Mouse (Mus musculus) thymus, adult 2 months (tissue): ENCODE measurements around the gene Heg1.

Experiments
- CTCF ChIP-seq: fragments of 200-500 bp; IDR thresholded peaks from 2 replicates; pipeline ENCODE4 v1.5.1; 2012; ENCODE audit warnings: mild to moderate bottlenecking, control low read depth, low read length, moderate library complexity, borderline replicate concordance; ENCODE audit not compliant: control insufficient read depth, poor library complexity, insufficient read depth; ENCODE audit errors: extremely low read depth
- POLR2A ChIP-seq: fragments of 200-500 bp; IDR thresholded peaks from 2 replicates; pipeline ENCODE4 v1.6.1; 2012; ENCODE audit warnings: mild to moderate bottlenecking, low read length, control low read depth, moderate library complexity; ENCODE audit not compliant: control insufficient read depth, poor library complexity, insufficient read depth; ENCODE audit errors: extremely low read depth

- no peak for TF ChIP-seq POLR2A
- no peak for TF ChIP-seq CTCF
These were observed 22.1 kb downstream of the Heg1 start for GRCm38 (mm10) chr16:33706111-33706890.
